Mouse (Mus musculus) E14TG2a.4 (cell line): ENCODE results near the gene Tead1.

Experiments
- H3K27me3 ChIP-seq: 2 replicates; pipeline ENCODE4 v1.6.1; 2014; ENCODE audit warnings: low read length, control low read depth; ENCODE audit not compliant: insufficient read depth
- H3K36me3 ChIP-seq: 2 replicates; pipeline ENCODE4 v1.6.1; 2014; ENCODE audit warnings: low read length, control low read depth; ENCODE audit not compliant: insufficient read depth
- H3K4me1 ChIP-seq: replicated peaks from 2 replicates; pipeline ENCODE4 v1.6.1; 2014; ENCODE audit warnings: low read depth, low read length, control low read depth
- H3K4me3 ChIP-seq: replicated peaks from 2 replicates; pipeline ENCODE4 v1.5.1; 2014; ENCODE audit warnings: mild to moderate bottlenecking, low read length
- H3K9me3 ChIP-seq: 2 replicates; pipeline ENCODE4 v1.6.1; 2014; ENCODE audit warnings: low read length, control low read depth
- CTCF ChIP-seq: conservative IDR thresholded peaks from 2 replicates; pipeline ENCODE4 v1.5.1; 2014; ENCODE audit warnings: low read length
- NANOG ChIP-seq: IDR thresholded peaks from 2 replicates; pipeline ENCODE4 v1.6.1; 2014; ENCODE audit warnings: borderline replicate concordance, low read length, mixed read lengths
- POU5F1 ChIP-seq: IDR thresholded peaks from 2 replicates; pipeline ENCODE4 v1.6.1; 2014; ENCODE audit warnings: low read length, borderline replicate concordance

The Tead1 gene

DNA sequence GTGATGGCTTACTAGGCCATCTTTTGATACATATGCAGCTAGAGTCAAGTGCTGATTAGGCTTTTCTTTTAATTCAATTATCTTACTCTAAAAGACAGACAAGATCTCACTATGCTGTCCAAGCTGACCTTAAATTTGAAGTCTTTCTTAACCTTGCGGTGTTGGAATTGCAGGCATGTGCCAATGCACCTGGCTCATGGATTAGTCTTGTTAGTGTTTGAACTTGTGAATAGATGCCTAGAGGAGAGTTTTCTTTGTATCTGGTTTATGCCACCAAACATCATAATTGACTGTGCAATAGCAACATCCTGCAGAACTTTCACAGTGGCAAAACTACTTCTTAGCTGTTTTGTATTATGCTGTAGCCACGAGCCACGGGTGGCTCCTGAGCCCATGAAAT lies 68.7 kb downstream of the Tead1 start:
- TF ChIP-seq CTCF: no peak
- no peaks in the 10 kb centered on the region for H3K27me3 ChIP-seq

DNA sequence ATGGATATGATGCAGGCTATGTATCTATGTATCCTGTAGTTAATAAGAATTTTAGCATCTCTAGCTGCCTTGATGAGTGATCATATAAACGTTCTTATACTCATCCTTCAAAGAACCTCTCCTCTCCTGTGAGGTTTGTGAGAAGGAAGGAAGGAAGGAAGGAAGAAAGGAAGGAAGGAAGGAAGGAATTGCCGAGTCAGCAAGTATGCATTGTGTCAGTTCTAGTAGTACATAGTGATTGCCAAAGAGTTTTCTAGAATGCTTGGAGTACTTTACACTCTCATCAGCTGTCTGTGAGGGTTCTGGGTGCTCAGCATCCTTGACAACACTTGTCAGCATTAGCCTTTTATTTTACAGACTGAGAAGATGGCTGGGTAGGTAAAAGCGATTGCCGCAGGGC lies 69.2 kb downstream of the Tead1 start:
- H3K9me3 ChIP-seq: no peaks in the 10 kb centered on the region
- H3K27me3 ChIP-seq: no peaks in the 10 kb centered on the region
- peaks cover 29% of the 10 kb centered on the region for H3K36me3 ChIP-seq
- TF ChIP-seq NANOG: no peak
- no peak for TF ChIP-seq CTCF
- no peak for TF ChIP-seq POU5F1
- peaks cover 74% of the 10 kb centered on the region for H3K4me1 ChIP-seq
- H3K4me3 ChIP-seq: no peak overlapping the region

More for the DNA sequence above, 68.7 kb downstream of the Tead1 start:
- Histone ChIP-seq H3K4me1 (peaks cover 74% of the 10 kb centered on the region), H3K36me3 (peaks cover 29% of the 10 kb centered on the region), H3K9me3 (no peaks in the 10 kb centered on the region), H3K4me3 (no peak overlapping the region)

DNA sequence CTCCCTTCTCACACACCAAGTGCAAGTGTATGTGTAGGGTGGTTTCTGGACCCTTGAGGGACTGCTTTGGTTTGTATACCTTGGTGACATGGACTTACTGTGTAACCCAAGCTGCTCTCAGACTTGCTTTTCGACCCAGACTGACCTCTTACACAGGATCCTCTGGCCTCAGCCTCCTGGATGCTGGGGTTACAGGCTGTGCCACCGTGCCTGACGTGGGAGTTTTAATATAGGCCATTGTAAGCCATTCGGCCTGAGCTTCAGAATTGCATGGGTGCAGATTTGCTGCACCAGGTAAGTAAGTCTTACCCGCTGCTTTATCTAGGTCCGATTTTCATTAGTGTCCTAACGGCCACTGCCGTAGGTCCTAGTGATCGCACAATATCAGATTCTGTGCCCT lies 71.0 kb downstream of the Tead1 start:
- H3K9me3 ChIP-seq: no peaks in the 10 kb centered on the region
- no peak overlapping the region for H3K4me3 ChIP-seq
- H3K4me1 ChIP-seq: peaks cover 71% of the 10 kb centered on the region

DNA sequence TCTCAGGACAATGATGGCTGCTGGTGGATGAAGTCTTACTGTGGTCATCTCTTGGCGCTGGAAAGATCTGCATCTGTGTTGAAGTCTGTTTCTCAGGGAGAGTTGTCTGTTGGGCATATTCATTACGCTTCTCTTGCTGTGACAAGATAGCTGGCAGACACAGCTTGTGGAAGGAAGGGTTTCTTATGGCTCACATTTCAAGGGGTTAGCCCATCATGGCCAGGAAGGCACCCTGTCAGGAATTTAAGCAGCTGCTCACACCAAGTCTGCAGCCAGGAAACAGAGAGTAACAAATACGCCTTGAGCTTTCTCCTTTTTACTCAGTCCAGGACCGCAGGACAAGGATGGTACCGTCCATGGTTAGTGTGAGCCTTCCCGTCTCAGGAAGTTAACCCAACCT lies 73.2 kb downstream of the Tead1 start:
- Histone ChIP-seq H3K27me3 (no peaks in the 10 kb centered on the region), H3K4me3 (no peak overlapping the region), H3K36me3 (peaks cover 31% of the 10 kb centered on the region), H3K4me1 (peaks cover 66% of the 10 kb centered on the region), H3K9me3 (no peaks in the 10 kb centered on the region)
- TF ChIP-seq POU5F1: no peak

More for the DNA sequence above, 71.0 kb downstream of the Tead1 start:
- H3K27me3 ChIP-seq: no peaks in the 10 kb centered on the region
- peaks cover 33% of the 10 kb centered on the region for H3K36me3 ChIP-seq
- TF ChIP-seq CTCF (no peak), POU5F1 (no peak), NANOG (no peak)

DNA sequence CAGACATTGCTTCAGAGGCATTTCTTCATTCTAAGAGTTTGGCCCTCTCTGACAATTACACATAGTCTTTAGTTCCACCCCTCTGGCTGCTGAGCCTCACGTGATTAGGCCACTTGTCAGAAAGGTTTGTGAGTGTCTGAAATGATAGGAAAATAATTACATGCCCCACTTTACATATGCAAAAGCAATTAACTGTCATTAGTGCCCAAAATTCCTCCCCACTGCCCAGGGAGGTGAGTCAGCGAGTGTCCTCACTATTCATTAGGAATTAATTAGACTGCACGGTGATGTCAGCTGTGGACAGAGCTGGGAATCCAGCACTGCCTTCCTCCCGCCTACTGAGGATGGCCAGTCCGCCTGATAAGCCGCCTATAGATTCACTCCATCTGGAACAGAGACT lies 74.2 kb downstream of the Tead1 start:
- peaks cover 37% of the 10 kb centered on the region for H3K36me3 ChIP-seq
- H3K27me3 ChIP-seq: no peaks in the 10 kb centered on the region
- peaks cover 71% of the 10 kb centered on the region for H3K4me1 ChIP-seq
- no peak overlapping the region for H3K4me3 ChIP-seq
- no peak for TF ChIP-seq CTCF
- no peak for TF ChIP-seq POU5F1
- no peak for TF ChIP-seq NANOG
- no peaks in the 10 kb centered on the region for H3K9me3 ChIP-seq

DNA sequence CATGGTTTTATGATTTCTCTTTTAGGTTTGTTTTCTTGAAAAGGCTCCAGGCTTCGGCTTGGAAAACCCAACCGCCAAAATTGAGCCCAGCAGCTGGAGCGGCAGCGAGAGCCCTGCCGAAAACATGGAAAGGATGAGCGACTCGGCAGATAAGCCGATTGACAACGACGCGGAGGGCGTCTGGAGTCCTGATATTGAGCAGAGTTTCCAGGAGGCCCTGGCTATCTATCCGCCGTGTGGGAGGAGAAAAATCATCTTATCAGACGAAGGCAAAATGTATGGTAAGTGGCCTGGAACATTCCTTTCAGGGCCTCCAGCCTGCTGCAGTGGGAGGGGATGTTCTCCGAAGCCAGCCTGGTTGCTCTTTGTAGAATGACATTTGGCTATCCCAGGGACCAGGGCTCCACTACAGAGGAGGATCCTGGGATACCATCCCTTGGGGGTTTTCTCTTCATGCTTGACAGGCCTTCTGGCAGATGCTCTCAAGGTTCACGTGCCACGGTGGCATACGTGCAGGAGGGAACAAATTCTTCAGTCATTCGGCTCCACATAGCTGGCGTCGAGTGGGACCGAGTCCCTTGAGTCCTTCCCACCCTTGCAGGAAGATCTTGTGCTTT lies 80.3 kb downstream of the Tead1 start:
- Histone ChIP-seq H3K36me3 (peaks cover 74% of the 10 kb centered on the region), H3K4me1 (peaks cover 91% of the 10 kb centered on the region), H3K9me3 (no peaks in the 10 kb centered on the region), H3K4me3 (no peak overlapping the region), H3K27me3 (no peaks in the 10 kb centered on the region)
- no peak for TF ChIP-seq CTCF
- no peak for TF ChIP-seq NANOG
- no peak for TF ChIP-seq POU5F1

DNA sequence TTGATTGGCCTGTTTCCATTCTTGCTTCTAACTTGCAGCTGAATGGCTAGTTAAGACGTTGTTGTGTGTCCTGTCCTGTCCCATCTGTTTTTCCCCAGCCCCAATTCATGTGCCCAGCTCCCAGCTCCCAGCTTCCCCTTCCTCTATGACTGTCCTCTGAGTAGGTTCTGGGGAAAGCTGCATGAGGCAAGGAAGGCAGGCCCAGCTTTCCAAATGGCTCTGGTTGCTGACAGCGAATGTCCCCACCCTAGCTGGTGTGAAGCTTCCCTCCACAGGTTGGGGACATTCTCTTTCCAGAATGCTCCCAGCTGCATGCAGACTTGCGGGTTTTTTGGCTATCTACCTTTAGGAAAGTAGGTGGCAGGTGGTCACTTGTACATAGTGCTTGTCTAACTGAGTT lies 81.2 kb downstream of the Tead1 start:
- Histone ChIP-seq H3K27me3 (no peaks in the 10 kb centered on the region), H3K4me1 (peaks cover 92% of the 10 kb centered on the region), H3K36me3 (peaks cover 75% of the 10 kb centered on the region), H3K9me3 (no peaks in the 10 kb centered on the region), H3K4me3 (no peak overlapping the region)
- no peak for TF ChIP-seq CTCF
- no peak for TF ChIP-seq NANOG
- no peak for TF ChIP-seq POU5F1

DNA sequence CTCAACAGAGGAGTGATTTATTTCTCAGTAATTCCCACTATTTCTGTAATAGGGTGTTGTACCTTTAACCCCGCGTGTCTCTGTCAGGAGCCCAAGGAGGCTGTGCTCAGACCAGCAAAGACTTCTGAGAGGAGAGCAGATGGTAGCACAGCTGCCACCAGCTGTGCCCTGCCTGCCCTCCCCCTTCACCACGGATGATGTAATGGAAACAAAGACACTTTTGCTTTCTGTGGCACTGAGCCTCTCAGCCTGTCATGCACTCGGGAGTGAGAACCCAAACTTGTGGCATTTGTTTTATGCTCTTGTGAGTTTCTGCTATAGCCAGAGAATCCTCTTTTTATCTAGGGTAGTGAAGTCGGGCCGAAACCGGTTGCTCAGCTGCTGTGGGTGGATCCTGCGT lies 81.7 kb downstream of the Tead1 start:
- H3K9me3 ChIP-seq: no peaks in the 10 kb centered on the region
- H3K4me1 ChIP-seq: peaks cover 97% of the 10 kb centered on the region
- TF ChIP-seq POU5F1 (no peak), NANOG (no peak), CTCF (no peak)

DNA sequence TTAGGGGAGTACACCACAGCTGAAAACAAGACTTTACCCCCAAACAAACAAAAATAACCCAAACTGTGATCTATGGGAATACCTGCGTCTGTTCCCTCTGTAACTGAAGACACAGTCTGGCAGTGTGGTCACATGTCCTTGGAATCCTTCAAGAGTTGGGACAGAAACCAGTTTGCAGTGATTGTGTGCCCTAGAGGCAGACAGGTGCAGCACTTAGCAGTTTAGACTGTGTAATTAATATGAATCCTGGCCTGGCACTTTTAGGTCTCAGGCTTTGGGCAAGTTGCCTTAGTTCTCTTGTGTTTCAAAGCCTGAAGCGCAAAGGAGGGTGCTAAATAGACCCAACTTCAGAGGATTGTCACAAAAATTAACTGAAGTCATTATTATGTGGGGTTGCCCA lies 83.8 kb downstream of the Tead1 start:
- peaks cover 77% of the 10 kb centered on the region for H3K36me3 ChIP-seq
- no peaks in the 10 kb centered on the region for H3K27me3 ChIP-seq
- TF ChIP-seq NANOG (no peak), POU5F1 (no peak), CTCF (no peak)
- H3K9me3 ChIP-seq: no peaks in the 10 kb centered on the region
- H3K4me1 ChIP-seq: peaks cover 97% of the 10 kb centered on the region
- no peak overlapping the region for H3K4me3 ChIP-seq

More for the DNA sequence above, 81.7 kb downstream of the Tead1 start:
- H3K27me3 ChIP-seq: no peaks in the 10 kb centered on the region
- H3K4me3 ChIP-seq: no peak overlapping the region
- peaks cover 76% of the 10 kb centered on the region for H3K36me3 ChIP-seq

DNA sequence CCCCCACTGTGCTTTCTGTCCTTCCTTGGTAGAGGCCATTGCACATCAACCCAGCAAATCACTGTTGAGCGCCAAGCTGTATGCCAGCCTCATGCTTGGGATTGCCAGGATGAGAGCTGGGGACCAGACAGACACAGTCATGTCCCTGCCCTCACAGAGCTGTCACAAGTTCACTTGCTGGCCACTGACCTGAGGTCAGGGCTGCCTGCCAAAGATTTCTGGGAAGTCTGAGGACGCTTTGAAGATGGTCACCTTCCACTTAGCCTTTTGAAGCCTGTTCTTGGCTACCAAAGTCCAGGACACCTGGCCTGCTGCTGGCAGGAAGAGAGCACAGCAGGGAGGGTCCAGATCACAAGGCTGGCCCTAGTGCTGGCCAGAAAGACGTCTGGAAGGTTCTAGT lies 84.4 kb downstream of the Tead1 start:
- no peak overlapping the region for H3K4me3 ChIP-seq
- TF ChIP-seq CTCF (no peak), POU5F1 (no peak), NANOG (no peak)
- H3K4me1 ChIP-seq: peaks cover 96% of the 10 kb centered on the region
- no peaks in the 10 kb centered on the region for H3K27me3 ChIP-seq
- H3K9me3 ChIP-seq: no peaks in the 10 kb centered on the region
- peaks cover 73% of the 10 kb centered on the region for H3K36me3 ChIP-seq
